Mouse (Mus musculus): Measurements from ENCODE around the gene Bcam. TPM values are rescaled to one million over a fixed set of nuclear protein-coding genes. Genes with fewer than 3 reads are reported as not detected.
A peak's percentile ranks its signal among the peaks of the same experiment; 100 is the strongest.
"Not testable (repeated sequence)": the region's sequence is repeated elsewhere in the genome, so short reads cannot be mapped to it uniquely, and the experiment has no call there.

The Bcam gene
- polyA plus RNA-seq, 1 experiment from 2014 or later, result 7.2 TPM

GRCm38 (mm10) chr7:19806356-19806969 lies 35.6 kb upstream of the Bcam start:
- 73% methylated on average over 8 of the region's 8 CpGs for WGBS (ENCODE audit: insufficient replicate concordance)
- H3K4me3 ChIP-seq (replicated peaks), result no peak overlapping the region
- no peak overlapping the region for H3K4me2 ChIP-seq
- H3K27ac ChIP-seq, result no peak overlapping the region
- H3K9me3 ChIP-seq (replicated peaks), result 0 out of 2 replicates have a peak, but pooled peaks cover 3% of the 10 kb centered on the region
- H3K27me3 ChIP-seq, result peaks cover 21% of the 10 kb centered on the region
- DNase-seq (no peak), ATAC-seq (ENCODE audit: low read depth) (no peak)
- H3K9ac ChIP-seq, result no peak overlapping the region
- no peaks in the 10 kb centered on the region; the same call in 1 of the 2 replicates for H3K36me3 ChIP-seq
- peaks cover 13% of the 10 kb centered on the region for H3K4me1 ChIP-seq (replicated peaks)

GRCm38 (mm10) chr7:19802995-19803394 lies 32.2 kb upstream of the Bcam start:
- H3K27ac ChIP-seq, result no peak overlapping the region
- DNase-seq (no peak), ATAC-seq (ENCODE audit: low read depth) (no peak)
- H3K4me1 ChIP-seq (replicated peaks), result no peaks in the 10 kb centered on the region
- 16% methylated on average over 7 of the region's 7 CpGs for WGBS (ENCODE audit: insufficient replicate concordance)
- H3K9ac ChIP-seq, result no peak overlapping the region
- no peaks in the 10 kb centered on the region for H3K27me3 ChIP-seq
- H3K9me3 ChIP-seq (replicated peaks), result 0 out of 2 replicates have a peak, but pooled peaks cover 3% of the 10 kb centered on the region
- H3K36me3 ChIP-seq, result no peaks in the 10 kb centered on the region
- H3K4me3 ChIP-seq (replicated peaks), result no peak overlapping the region
- no peak overlapping the region for H3K4me2 ChIP-seq

DNA sequence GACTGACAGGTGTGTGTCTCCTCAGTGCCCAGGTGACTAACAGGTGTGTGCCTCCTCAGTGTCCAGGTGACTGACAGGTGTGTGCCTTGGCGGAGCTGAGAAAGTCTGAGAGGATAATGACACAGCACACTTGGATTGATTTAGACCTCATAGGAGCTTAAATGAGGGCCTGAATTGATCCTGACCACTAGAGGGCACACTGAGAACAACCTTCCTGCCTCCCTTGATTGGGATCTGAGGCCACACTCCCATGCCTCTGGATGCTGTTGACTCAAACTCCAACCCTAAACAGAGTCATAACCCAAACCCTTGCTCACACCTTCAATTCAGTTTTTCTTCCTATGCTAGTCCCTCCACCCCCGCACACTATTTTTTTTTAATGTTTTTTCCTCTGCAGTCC lies 29.9 kb upstream of the Bcam start:
- Histone ChIP-seq H3K4me1 (replicated peaks) (peaks cover 3% of the 10 kb centered on the region; the same call in 1 of the 2 replicates), H3K4me3 (replicated peaks) (no peak overlapping the region), H3K27me3 (peaks cover 14% of the 10 kb centered on the region), H3K4me2 (no peak overlapping the region), H3K9me3 (replicated peaks) (0 out of 2 replicates have a peak, but pooled peaks cover 3% of the 10 kb centered on the region), H3K36me3 (no peaks in the 10 kb centered on the region), H3K27ac (no peak overlapping the region), H3K9ac (no peak overlapping the region)
- ATAC-seq (ENCODE audit: low read depth) (no peak), DNase-seq (no peak)
- 22% methylated on average over 2 of the region's 2 CpGs for WGBS (ENCODE audit: insufficient replicate concordance)

DNA sequence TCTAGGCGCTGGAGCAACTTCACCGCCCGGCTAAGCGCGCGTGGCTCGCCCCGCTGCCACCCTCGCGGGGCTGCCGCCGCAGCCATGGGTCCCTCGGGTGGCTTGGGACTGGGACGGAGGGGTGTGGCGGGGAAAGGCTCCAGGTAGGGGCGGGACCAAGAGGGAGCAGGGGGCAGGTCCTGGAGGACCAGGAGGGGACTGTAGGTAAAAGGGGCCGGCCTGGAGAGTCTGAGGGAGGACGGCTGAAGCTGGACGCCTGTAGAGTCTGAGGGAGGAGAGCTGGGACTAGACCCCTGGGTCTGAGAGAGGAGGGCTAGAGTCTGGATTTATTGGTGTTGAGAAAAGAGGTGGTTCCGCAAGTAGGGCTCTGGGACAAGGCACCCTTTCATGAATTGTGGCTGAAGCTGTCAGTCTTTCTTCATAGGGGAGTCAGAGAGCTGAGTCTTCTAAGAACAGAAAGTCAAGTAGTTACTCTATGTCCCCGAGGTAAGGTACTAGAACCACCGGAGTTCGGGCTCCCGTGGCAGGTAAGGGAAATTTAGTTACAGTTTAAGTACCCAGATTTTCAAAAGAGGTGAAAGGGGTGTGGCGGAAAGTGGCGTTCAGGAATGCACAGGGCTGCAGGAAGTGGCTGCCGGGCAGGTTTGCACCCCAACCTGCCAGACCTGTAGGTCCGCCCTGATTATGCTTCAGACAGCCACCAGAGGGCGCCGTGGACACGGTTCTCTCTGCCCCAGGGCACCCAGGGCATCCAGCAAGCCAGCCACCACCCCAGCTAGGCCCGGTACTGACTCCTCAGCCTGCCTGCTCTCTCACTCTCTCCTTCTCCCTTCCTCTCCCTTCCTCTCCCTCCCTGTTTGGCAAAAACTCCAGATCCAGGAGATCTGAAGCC lies 26.1 kb upstream of the Bcam start, which contains the start of gene Cblc:
Cblc (minus strand) TSS at position 113 of the 892 bp plus-strand sequence.
- Histone ChIP-seq H3K4me3 (replicated peaks) (peak within 1 kb of the TSS; percentile 26), H3K4me1 (replicated peaks) (peaks cover 3% of the 10 kb centered on the region; the same call in 1 of the 2 replicates), H3K9me3 (replicated peaks) (no peaks in the 10 kb centered on the region), H3K9ac (0 out of 2 replicates have a peak within 1 kb of the TSS, but pooled peaks have one; percentile 22), H3K27me3 (peaks cover 21% of the 10 kb centered on the region), H3K4me2 (peak within 1 kb of the TSS; percentile 54), H3K36me3 (no peaks in the 10 kb centered on the region), H3K27ac (no peak within 1 kb of the TSS)
- WGBS (ENCODE audit: insufficient replicate concordance), result 2% methylated on average over 32 of the region's 32 CpGs
- ATAC-seq (ENCODE audit: low read depth) (peak; percentile 62), DNase-seq (peak; percentile 57)

GRCm38 (mm10) chr7:19796254-19796653 lies 25.4 kb upstream of the Bcam start:
- ATAC-seq (ENCODE audit: low read depth), result no peak

DNA sequence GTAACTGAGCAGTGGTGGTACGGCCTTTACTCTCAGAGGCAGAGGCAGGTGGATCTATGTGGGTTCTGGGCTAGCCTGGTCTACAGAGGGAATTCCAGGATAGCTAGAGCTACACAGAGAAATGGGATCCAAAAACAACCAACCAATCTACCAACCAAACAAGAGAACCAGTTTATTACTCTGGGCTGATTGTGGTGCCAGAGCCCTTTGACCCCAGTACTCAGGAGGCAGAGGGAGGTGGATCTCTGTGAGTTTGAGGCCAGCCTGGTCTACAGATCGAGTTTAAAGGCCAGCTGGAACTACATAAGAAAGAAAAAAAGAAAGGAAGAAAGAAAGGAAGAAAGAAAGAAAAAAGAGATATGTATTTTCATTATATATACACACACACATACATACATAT lies 24.4 kb upstream of the Bcam start:
- Histone ChIP-seq H3K9me3 (replicated peaks) (no peaks in the 10 kb centered on the region), H3K9ac (no peak overlapping the region), H3K27ac (no peak overlapping the region), H3K4me2 (no peak overlapping the region), H3K4me1 (replicated peaks) (peaks cover 7% of the 10 kb centered on the region), H3K27me3 (peaks cover 28% of the 10 kb centered on the region), H3K36me3 (no peaks in the 10 kb centered on the region), H3K4me3 (replicated peaks) (no peak overlapping the region)
- DNase-seq (no peak), ATAC-seq (ENCODE audit: low read depth) (no peak)
- WGBS (ENCODE audit: insufficient replicate concordance), result 59% methylated on average over 2 of the region's 2 CpGs

More at GRCm38 (mm10) chr7:19796254-19796653, 25.4 kb upstream of the Bcam start:
- no peak overlapping the region for H3K27ac ChIP-seq
- DNase-seq, result no peak
- no peaks in the 10 kb centered on the region for H3K9me3 ChIP-seq (replicated peaks)
- WGBS (ENCODE audit: insufficient replicate concordance), result 13% methylated on average over 18 of the region's 18 CpGs
- peak overlapping the region; percentile 26 for H3K4me3 ChIP-seq (replicated peaks)
- peaks cover 3% of the 10 kb centered on the region; the same call in 1 of the 2 replicates for H3K4me1 ChIP-seq (replicated peaks)
- 0 out of 2 replicates have a peak overlapping the region, but pooled peaks have one; percentile 22 for H3K9ac ChIP-seq
- H3K27me3 ChIP-seq, result peaks cover 21% of the 10 kb centered on the region
- H3K4me2 ChIP-seq, result peak overlapping the region; percentile 54
- H3K36me3 ChIP-seq, result no peaks in the 10 kb centered on the region

DNA sequence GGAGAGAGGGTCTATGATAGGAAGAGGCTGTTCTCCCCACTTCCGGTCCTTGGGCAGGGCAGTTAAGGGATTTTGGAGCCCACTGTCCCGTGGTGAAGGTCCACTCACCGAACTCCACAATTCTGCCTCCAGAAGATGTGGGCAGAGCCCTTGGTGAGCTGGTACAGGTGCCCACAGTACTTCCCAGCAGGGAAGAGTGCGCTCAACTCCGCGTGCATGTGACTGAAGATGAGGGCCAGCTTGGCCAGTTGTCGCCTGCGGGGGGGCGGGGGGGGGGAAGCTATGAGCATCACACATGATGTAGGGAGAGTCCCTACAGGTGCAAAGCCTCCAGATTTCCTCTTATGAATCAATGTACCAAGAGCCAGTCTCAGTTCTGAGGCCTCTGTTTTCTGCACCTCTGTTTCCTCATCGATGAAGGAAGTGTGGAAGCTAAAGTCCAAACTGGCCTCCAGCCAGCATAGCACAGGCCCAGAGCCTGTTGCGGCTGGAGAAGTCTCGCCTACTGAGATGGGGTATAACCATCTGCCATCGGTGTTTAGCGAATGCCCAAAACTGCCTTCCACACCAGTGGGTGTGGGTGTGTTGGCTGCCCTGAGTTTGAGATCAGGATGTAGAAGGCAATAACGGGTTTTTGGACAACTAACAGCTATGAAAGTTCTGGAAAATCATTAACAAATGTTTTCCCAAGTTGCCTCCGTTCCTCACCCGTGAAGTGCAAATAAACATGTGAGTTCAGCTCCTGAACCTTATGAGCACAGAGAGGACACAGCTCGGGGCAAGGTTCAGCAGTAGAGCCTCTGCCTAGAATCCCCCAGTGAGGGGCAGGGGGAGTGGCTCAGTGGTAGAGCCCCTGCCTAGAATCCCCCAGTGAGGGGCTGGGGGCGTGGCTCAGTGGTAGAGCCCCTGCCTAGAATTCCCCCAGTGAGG lies 22.1 kb upstream of the Bcam start:
- WGBS (ENCODE audit: insufficient replicate concordance), result 70% methylated on average over 19 of the region's 19 CpGs
- no peak overlapping the region for H3K4me2 ChIP-seq
- H3K27ac ChIP-seq, result no peak overlapping the region
- ATAC-seq (ENCODE audit: low read depth) (no peak), DNase-seq (no peak)
- H3K4me1 ChIP-seq (replicated peaks), result peaks cover 13% of the 10 kb centered on the region
- no peak overlapping the region for H3K4me3 ChIP-seq (replicated peaks)
- no peaks in the 10 kb centered on the region for H3K9me3 ChIP-seq (replicated peaks)
- H3K9ac ChIP-seq, result no peak overlapping the region
- H3K27me3 ChIP-seq, result peaks cover 36% of the 10 kb centered on the region
- H3K36me3 ChIP-seq, result no peaks in the 10 kb centered on the region

DNA sequence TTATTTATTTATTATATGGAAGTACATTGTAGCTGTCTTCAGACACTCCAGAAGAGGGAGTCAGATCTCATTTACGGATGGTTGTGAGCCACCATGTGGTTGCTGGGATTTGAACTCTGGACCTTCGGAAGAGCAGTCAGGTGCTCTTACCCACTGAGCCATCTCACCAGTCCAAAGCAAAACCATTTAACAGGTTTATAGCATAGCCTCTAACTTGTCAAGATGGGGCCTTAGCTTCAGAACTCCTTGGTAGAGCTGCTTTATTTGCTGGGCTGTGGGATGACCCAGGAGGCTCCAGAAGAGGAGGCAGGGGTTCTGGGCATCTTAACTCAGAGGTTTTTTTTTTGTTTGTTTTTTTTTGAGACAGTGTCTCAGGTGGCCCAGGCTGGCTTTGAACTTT lies 20.7 kb upstream of the Bcam start:
- WGBS (ENCODE audit: insufficient replicate concordance), result 69% methylated on average over 2 of the region's 2 CpGs

DNA sequence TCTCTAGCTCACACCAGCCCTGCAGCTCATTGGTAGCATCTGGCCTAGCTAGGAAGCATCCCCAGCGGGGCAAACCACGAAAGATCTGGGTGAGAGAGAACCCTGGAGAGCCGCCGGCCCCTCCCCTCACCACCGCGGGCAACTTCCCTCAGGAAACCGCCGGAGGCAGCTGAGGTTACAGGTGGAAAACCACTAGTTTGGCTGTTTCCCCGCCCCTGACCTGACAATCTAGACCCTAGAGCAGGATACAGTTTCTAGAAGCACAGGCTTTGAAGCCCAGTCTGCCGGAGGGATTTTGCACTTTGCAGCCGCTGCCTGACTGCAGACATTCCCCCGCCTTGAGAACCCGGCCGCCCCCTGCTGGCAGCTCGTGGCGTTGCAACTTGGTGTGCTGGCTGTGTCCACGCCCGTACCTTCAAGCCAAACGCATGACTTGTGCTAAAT lies 19.1 kb upstream of the Bcam start:
- peak overlapping the region; percentile 66 for H3K4me2 ChIP-seq
- no peak overlapping the region for H3K27ac ChIP-seq
- H3K4me1 ChIP-seq (replicated peaks), result peaks cover 15% of the 10 kb centered on the region
- no peaks in the 10 kb centered on the region for H3K36me3 ChIP-seq
- DNase-seq, result peak; percentile 58
- ATAC-seq (ENCODE audit: low read depth), result peak; percentile 49; the same call in 1 of the 2 replicates
- H3K4me3 ChIP-seq (replicated peaks), result peak overlapping the region; percentile 45
- peaks cover 16% of the 10 kb centered on the region for H3K27me3 ChIP-seq
- H3K9ac ChIP-seq, result peak overlapping the region; percentile 51
- H3K9me3 ChIP-seq (replicated peaks), result no peaks in the 10 kb centered on the region
- WGBS (ENCODE audit: insufficient replicate concordance), result 2% methylated on average over 19 of the region's 19 CpGs

More for the DNA sequence above, 20.7 kb upstream of the Bcam start:
- not testable (repeated sequence) for H3K36me3 ChIP-seq; H3K9me3 ChIP-seq (replicated peaks); ATAC-seq (ENCODE audit: low read depth); DNase-seq; H3K4me2 ChIP-seq; H3K4me3 ChIP-seq (replicated peaks); H3K27ac ChIP-seq; H3K9ac ChIP-seq; H3K4me1 ChIP-seq (replicated peaks)
- H3K27me3 ChIP-seq, result peaks cover 30% of the 10 kb centered on the region

DNA sequence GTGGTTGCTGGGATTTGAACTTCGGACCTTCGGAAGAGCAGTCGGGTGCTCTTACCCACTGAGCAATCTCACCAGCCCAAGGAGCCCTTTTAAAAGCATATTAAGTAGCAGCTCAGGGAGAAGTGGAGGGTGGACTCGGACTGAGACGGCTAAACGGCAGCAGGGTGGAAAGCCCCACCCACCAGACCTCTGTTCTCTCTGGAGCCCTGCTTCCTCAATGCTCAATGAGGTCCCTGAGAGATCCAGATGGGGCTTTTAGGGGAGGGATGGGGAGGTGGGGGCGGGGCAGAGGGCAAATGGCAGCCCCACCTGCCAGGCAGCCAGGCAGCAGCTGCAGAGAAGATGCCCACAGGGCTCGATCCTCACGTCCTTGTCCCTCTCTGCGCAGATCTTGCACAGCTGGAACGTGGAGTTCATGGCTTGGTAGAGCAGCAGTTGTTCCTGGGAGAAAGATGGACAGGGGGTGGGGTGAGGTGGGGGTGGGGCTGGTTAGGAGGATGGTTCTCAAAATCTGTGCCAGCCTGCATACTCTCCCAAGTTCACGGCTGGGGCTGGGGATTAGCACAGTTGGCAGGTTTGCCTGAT lies 15.2 kb upstream of the Bcam start:
- Histone ChIP-seq H3K27me3 (peaks cover 13% of the 10 kb centered on the region; the same call in 1 of the 2 replicates), H3K27ac (no peak overlapping the region), H3K36me3 (no peaks in the 10 kb centered on the region), H3K4me3 (replicated peaks) (no peak overlapping the region), H3K4me1 (replicated peaks) (peaks cover 20% of the 10 kb centered on the region), H3K9ac (no peak overlapping the region), H3K4me2 (no peak overlapping the region), H3K9me3 (replicated peaks) (no peaks in the 10 kb centered on the region)
- DNase-seq (no peak), ATAC-seq (ENCODE audit: low read depth) (no peak)
- 37% methylated on average over 12 of the region's 12 CpGs for WGBS (ENCODE audit: insufficient replicate concordance)

All from liver, embryonic 13.5 days (tissue).